Mouse (Mus musculus) heart, adult 9 months (tissue): ENCODE results near the gene Mrps33.

Source experiments
- DNase-seq, 2 experiments: peaks; one replicate each; pipeline ENCODE4 v3.0.0; 2022; ENCODE audit warnings: low spot score in 2 of 2

The Mrps33 gene

GRCm38 (mm10) chr6:39810612-39811116 lies at the start of gene Mrps33:
Mrps33 (minus strand) TSS chr6:39810988.
- DNase-seq: peak; percentile 97

- DNase-seq: no peak
These were observed 38.9 kb upstream of the Mrps33 start for GRCm38 (mm10) chr6:39849667-39850066.

GRCm38 (mm10) chr6:39848766-39849165 lies 38.0 kb upstream of the Mrps33 start:
- no peak for DNase-seq

GRCm38 (mm10) chr6:39847538-39847937 lies 36.8 kb upstream of the Mrps33 start:
- DNase-seq: no peak

GRCm38 (mm10) chr6:39843698-39844342 lies 33.0 kb upstream of the Mrps33 start:
- DNase-seq: no peak

GRCm38 (mm10) chr6:39828736-39829135 lies 17.9 kb upstream of the Mrps33 start:
- peak; percentile 38 to 64 for DNase-seq

GRCm38 (mm10) chr6:39821241-39821640 lies 10.5 kb upstream of the Mrps33 start:
- DNase-seq: no peak

- no peak for DNase-seq
These were observed 8.1 kb upstream of the Mrps33 start for GRCm38 (mm10) chr6:39818922-39819321.

- no peak for DNase-seq
These were observed 2.3 kb downstream of the Mrps33 start for GRCm38 (mm10) chr6:39808511-39808910.

- no peak for DNase-seq
These were observed 3.7 kb downstream of the Mrps33 start for GRCm38 (mm10) chr6:39807050-39807560.

GRCm38 (mm10) chr6:39806336-39806735 lies 4.5 kb downstream of the Mrps33 start:
- no peak for DNase-seq

GRCm38 (mm10) chr6:39805916-39806315 lies 4.9 kb downstream of the Mrps33 start:
- DNase-seq: no peak

GRCm38 (mm10) chr6:39800977-39801376 lies 9.8 kb downstream of the Mrps33 start:
- DNase-seq: no peak

GRCm38 (mm10) chr6:39797076-39797475 lies 13.7 kb downstream of the Mrps33 start:
- DNase-seq: no peak

- no peak for DNase-seq
These were observed 14.6 kb downstream of the Mrps33 start for GRCm38 (mm10) chr6:39796150-39796549.

GRCm38 (mm10) chr6:39791806-39792205 lies 19.0 kb downstream of the Mrps33 start:
- no peak for DNase-seq

- DNase-seq: no peak
These were observed 22.4 kb downstream of the Mrps33 start for GRCm38 (mm10) chr6:39788408-39788807.

- DNase-seq: no peak
These were observed 23.0 kb downstream of the Mrps33 start for GRCm38 (mm10) chr6:39787783-39788182.

GRCm38 (mm10) chr6:39785944-39786343 lies 24.8 kb downstream of the Mrps33 start:
- no peak for DNase-seq

GRCm38 (mm10) chr6:39783521-39783920 lies 27.3 kb downstream of the Mrps33 start:
- DNase-seq: no peak

GRCm38 (mm10) chr6:39782618-39783017 lies 28.2 kb downstream of the Mrps33 start:
- DNase-seq: peak; percentile 10 to 49

GRCm38 (mm10) chr6:39781766-39782530 lies 28.8 kb downstream of the Mrps33 start:
- peak; percentile 26 to 35 for DNase-seq
